Mouse (Mus musculus) heart, adult 2 months (tissue): ENCODE results near the gene Colq.

Experiments used
- CTCF ChIP-seq: fragments of 200-600 bp; IDR thresholded peaks from 2 replicates; pipeline ENCODE4 v1.8.1; 2022; ENCODE audit warnings: antibody characterized with exemption, mild to moderate bottlenecking, moderate library complexity
- EP300 ChIP-seq: fragments of 200-500 bp; IDR thresholded peaks from 2 replicates; pipeline ENCODE4 v1.6.1; 2011; ENCODE audit warnings: low read depth, low read length, control low read depth; ENCODE audit not compliant: insufficient read depth
- POLR2A ChIP-seq: fragments of 200-500 bp; IDR thresholded peaks from 2 replicates; pipeline ENCODE4 v1.6.1; 2011; ENCODE audit warnings: mild to moderate bottlenecking, low read depth, low read length, control low read depth; ENCODE audit not compliant: insufficient read depth

DNA sequence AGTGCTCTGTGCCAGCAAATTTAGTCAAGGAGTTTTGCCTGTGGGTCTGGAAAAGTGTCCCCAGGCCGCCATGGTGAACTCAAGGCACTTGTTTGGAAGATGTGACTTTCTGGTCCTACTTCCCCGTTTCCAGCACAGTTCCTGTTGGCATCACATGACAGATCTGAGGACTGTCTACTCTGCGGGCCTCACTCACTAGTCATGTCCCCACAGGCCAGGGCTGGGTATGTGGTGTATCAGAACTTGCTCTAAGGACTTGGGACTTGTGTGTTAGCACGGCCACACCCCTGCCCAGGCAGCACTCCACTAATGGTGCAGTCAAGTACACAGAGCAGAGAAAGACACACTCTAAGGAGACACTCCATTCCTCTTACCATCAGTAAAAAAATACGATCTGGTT lies 108.7 kb downstream of the Colq start:
- TF ChIP-seq CTCF (no peak), POLR2A (no peak), EP300 (no peak)
